Mouse (Mus musculus) megakaryocyte, adult 5-6 weeks (primary cell): Measurements from ENCODE around the gene Krtap28-10. TPM values are rescaled to one million over a fixed set of nuclear protein-coding genes. Genes with fewer than 3 reads are reported as not detected.

Experiments
- ATAC-seq: 2 replicates; pipeline ENCODE4 v1.8.0; 2016; ENCODE audit warnings: mild to moderate bottlenecking, inconsistent platforms; ENCODE audit not compliant: poor library complexity, severe bottlenecking
- total RNA-seq, 2 experiments: library from RNA; stranded (forward) in 1 of 2; stranded (reverse) in 1 of 2; fragments of 153-499, 151-499 nt in 1 of 2; fragments of 221-1000, 200-1000 nt in 1 of 2; gene quantifications; 2 replicates each; pipeline versions ENCODE4 v1.2.3 to v1.2.4; 2015 to 2017

Gene Krtap28-10
- total RNA-seq (2015), result not detected in 2 replicates
- total RNA-seq (2017), result not detected in 2 replicates

- ATAC-seq, result no peak
Measured at GRCm38 (mm10) chr1:83042380-83042779, at the start of gene Krtap28-10. TSS of gene Krtap28-10 (minus strand) at chr1:83042480.

DNA sequence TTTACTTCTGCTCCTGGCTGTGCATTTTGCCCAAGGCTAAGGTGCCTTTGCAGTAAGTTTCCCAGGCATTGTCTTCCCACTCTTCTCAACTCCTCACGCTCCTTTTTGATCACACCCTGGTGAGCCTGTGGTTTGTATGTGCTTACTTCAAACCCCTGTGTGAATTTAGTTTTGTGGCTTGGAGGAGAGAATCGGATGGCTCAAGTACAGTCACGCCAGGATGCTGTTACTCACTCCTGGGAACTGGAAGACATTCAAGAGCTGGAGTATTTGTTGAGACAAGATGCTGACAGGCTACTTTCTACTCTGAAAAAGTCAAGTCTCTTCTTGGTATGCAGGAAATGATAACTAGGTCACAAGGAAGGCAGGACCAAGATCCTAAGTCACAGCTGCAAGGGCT lies 49.0 kb upstream of the Krtap28-10 start:
- no peak for ATAC-seq

DNA sequence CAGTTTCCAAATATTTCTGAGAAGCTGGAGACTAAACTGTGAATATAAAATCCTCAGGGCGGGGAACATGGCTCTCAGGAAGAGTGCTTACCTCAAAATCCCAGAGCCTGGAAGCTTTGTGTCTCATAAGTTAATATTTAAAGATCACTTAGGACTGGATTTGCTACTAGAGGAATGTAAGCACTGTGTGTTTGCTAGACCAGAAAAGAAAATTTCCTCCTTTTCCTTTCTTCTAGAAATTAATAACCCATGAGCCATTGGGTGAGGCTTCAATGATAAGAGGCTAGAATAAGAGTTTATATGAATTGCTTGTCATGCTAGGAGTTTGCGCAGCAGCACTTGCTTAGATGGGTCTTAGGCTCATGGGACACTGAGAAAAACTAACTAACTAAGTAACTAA lies 42.5 kb upstream of the Krtap28-10 start:
- no peak for ATAC-seq

DNA sequence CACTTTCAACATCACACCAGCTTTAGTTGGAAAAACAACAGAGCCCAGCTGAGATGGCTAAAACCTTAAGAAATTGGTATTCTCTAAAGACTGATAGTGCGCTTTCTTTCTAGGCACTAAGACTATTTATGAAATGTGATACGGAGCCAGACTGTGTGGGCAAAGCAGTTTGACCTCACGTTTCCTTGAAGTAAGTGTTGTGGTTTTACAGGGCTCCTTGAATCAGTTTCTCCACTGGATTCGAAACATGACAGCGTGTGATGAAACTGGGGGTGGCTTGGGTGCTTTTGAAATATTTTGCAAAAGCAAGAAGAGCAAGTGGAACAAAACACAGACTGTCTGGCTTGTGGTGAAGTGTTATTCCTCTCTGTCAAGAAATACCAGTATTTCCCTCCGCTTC lies 34.7 kb upstream of the Krtap28-10 start:
- no peak for ATAC-seq

GRCm38 (mm10) chr1:83076190-83076917 lies 34.1 kb upstream of the Krtap28-10 start:
- peak; percentile 70 for ATAC-seq

DNA sequence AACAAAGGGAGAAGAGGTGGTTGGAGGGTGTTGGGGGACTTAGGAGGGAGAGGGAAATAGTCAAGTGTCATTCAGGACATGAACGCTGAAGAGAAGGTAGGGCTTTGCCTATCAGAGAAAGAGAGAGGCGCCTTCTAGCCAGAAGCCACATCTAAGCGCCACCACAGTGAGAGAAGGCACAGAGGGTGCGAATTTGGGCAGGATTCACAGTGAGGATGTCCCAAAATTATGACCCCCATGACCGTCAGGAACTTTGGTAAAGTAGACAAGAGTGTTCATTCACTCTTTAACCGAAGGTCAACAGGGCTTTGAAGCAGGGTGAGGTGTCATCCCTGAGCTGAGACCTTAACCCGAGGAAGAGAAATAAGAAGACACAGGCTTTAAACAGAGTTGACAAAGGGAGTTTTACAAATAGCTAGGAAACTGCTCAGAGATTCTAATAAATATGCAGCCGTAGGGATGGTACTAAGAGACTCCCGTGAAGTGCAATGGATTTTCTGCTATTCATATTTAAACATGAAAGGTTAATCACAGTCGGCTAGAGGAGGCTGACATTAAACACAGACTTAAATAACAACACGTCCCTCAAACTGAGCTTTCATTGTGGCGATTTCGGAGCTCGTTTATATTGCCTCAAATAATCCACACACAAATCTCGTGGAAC lies 33.4 kb upstream of the Krtap28-10 start:
- no peak for ATAC-seq

DNA sequence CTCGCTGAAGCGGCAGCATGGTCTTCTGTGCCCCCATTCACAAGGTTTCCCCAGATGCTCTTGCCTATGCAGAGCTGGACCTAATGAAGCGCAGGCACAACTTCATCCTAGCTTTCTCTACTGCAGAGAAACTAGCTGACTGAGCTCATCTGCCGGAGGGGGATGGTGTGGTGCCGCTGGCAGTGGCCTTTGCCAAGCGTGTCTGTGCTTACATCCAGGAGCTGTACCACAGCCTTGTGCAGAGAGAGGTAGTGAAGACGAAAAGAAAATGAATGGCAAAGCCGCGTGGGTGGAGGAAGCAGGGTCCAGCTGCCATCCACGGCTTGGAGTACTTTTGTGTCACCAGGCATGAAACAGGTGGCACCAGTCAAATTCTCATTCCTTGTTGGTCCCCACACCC lies 24.9 kb upstream of the Krtap28-10 start:
- ATAC-seq, result no peak

- no peak for ATAC-seq
Measured at GRCm38 (mm10) chr1:83066577-83066976, 24.3 kb upstream of the Krtap28-10 start.

GRCm38 (mm10) chr1:83064851-83065250 lies 22.6 kb upstream of the Krtap28-10 start:
- ATAC-seq, result no peak; the same call in 1 of the 2 replicates

DNA sequence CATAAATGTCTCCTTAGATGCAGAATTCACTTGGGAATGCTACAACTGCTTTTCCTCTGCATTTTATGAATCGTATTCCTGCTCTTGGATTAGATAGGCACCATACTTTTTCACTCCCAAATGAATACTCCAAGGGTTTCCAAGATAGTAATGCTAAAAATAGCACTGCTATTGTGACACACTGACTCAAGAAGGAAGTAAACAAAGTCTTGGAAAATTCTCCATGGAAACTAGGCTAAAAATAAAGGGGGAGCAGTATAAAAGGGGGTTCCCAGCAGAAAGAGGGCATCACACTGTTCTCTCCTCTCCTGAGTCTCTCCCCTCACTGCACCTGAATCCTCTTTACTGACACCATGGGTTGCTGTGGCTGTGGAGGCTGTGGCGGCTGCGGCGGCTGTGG lies 18.4 kb upstream of the Krtap28-10 start, which contains the start of gene Krtap28-13:
Gene Krtap28-13 (plus strand): TSS at position 288 of the 400 bp plus-strand sequence.
- ATAC-seq, result no peak

- no peak for ATAC-seq
Measured at GRCm38 (mm10) chr1:83059278-83059677, 17.0 kb upstream of the Krtap28-10 start, which contains the start of gene A030005K14Rik. TSS of gene A030005K14Rik (minus strand) at chr1:83059378.

GRCm38 (mm10) chr1:83058481-83058880 lies 16.2 kb upstream of the Krtap28-10 start:
- ATAC-seq, result no peak

GRCm38 (mm10) chr1:83044882-83045427 lies 2.7 kb upstream of the Krtap28-10 start, which contains the start of gene Gm47969:
TSS of gene Gm47969 (plus strand) at chr1:83044932.
- no peak for ATAC-seq

GRCm38 (mm10) chr1:83039080-83039479 lies 3.2 kb downstream of the Krtap28-10 start:
- ATAC-seq, result no peak

- no peak for ATAC-seq
Measured at GRCm38 (mm10) chr1:83038109-83038672, 4.1 kb downstream of the Krtap28-10 start, which contains the start of gene Slc19a3. TSS of gene Slc19a3 (minus strand) at chr1:83038448.

DNA sequence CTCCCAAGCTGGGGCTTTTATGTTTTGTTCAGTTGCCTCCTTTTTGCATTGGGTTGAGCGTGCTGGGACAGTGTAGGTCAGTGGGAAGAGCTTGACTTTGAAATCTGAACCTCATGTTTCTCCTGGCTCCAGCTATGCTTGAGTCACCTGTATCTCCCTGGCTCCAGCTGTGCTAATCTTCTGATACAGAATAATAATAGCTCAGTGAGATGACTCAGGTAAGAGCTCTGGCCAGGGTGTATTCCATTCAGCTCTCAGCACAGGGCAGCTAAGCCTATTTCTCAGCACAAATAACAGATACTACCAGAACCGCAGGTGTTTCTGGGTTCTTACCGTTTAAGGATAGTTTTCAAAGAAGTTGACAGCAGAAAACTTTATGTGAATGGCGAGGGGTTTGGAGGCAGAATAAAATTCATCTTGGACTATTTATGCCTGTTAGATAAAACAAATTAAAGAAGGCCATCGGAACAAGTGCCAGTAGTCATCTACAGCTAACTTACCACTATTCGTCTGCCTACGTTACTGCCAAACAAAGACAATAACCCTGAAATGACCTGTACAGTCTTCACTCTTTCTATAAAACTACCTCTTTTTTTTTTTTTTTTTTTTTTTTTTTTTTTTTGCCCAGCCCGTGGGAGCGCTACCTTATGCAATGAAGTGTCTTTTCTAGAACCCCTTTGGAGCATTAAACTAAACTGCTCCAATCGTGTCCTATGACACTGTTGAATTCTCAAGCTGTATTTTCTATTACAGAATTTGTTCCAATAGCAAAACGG lies 5.2 kb downstream of the Krtap28-10 start:
- no peak for ATAC-seq

GRCm38 (mm10) chr1:83034509-83034908 lies 7.8 kb downstream of the Krtap28-10 start:
- no peak for ATAC-seq

DNA sequence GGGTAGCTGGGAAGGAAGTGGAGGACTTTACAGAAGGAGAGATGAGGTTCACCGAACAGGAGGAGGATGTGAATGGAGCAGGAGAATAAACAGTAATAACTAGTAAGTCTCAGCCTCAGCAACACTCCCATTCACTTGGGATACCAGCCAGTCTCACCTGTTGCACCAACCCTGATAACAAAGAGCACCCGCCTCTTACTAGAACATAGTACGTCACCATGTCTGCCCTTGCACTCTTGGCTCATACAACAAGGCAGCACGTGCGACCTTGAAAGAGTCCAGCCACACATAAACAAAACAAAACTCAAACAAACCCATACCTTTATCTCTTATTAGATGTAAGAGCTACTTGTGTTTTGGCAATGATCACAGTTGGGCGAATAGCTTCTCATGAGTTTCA lies 9.8 kb downstream of the Krtap28-10 start:
- ATAC-seq, result no peak

DNA sequence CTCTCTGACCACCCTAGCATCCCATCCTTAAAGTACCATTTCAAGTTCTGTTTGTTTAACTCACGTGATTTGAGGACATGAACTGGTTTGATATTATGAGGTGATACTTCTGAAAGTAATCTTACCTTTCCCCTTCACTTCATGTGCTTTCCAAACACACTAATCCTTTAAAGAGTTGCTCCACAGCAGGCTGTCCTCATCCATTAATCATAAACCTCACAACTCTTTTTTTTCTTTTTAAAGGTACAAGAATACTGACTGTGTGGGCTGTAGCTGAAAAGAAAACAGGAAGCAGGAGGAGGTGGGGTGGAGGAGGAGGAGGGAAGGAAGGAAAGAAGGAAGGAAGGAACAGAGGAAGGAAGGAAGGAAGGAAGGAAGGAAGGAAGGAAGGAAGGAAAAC lies 10.3 kb downstream of the Krtap28-10 start:
- no peak for ATAC-seq

- no peak for ATAC-seq
Measured at GRCm38 (mm10) chr1:83016556-83016955, 25.7 kb downstream of the Krtap28-10 start.
